Mouse (Mus musculus): ENCODE results near the gene Kif19a. TPM values are rescaled to one million over a fixed set of nuclear protein-coding genes. Genes with fewer than 3 reads are reported as not detected.

The Kif19a gene
- 0.25 TPM for polyA plus RNA-seq (2017; shearing (Covaris generic))

DNA sequence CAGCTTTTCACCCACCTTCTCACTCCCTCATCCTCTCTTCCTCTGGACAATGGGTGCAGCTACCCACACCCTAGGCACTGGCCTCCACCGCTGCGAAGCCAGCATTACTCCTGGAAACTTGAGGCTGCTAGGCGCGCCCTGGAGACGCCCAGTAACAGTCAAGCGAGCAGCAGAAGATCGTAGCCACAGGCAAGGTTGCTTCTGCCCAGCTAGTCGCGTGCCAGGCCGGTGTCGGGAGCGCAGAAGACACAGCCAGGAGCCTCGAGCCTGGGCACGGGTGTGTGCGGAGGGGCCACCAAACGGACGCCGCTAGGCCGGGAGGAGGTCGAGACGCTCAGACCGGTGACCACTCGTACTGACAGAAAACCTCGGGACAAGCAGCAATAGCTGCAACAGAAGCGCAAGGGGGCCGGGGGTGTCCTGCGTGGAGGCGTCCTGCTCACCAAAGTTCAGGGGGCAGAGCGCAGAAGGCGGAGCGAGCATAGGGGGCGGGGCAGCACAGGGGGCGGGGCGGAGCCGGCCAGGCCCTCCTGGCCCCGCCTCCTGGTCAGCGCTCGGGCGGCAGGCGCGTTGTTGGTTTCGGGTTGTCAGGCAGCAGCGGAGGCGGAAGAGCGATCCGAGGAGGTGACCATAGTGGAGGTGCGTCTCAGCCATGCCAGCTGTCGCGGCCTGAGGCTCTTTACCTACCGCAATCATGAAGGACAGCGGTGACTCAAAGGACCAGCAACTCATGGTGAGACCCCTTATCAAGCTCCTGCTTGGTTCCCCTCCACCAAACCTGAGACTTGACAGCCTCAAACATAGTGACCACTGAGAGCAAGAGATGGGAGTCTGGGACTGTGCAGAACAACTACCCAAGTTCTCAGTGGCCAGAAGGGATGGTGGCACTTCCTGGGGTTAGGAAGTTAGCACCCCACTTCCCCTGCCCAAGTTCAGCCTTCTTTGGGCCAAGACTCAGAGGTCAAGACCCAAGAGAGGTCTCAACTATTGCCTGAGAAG lies at the start of gene Kif19a:
Gene Kif19a, plus strand, starts transcription at position 569 of the 999 bp plus-strand sequence.

DNA sequence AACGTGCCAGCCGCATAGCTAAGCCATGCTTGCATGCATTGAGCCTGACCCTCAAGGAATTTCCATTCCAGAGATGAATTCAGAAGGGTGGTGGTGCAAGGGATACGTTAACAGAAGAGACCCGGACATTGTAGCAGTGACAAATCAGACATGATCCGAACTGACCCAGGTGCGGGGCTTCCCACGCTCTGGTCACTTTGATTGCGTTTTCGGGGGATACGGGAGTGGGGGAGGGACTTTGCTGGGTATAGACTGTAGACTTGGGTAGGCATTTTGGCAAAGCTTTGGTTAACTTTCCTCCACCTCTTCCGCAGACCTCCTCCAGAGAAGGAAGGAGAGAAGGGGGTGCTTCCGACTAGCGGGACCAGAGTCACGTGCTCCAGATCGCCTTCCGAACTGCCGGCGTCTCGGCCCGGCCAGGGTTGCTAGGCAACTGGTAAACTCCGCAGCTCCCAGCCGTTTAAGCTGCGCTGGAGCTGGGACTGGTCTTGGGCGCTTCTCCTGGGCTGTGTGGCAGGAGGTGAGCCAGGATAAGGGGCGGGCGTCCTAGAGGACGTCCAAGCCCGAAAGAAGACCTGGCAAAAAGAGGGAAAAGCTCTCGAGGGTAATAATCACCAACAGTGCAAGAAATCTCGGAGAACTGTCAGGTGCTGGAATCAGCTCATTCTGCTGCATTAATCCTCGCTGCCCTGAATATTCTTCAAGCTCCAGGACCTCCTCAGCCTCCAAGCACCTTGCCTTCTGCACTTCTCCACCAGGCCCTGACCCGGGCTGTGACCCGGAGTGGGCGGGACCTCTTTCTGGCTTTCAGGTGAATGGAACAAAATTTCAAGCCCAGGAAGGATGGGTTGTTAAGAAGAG lies 38.0 kb upstream of the Kif19a start, which contains the start of gene Dnaic2:
Gene Dnaic2, plus strand, starts transcription at position 444 of the 861 bp plus-strand sequence.

DNA sequence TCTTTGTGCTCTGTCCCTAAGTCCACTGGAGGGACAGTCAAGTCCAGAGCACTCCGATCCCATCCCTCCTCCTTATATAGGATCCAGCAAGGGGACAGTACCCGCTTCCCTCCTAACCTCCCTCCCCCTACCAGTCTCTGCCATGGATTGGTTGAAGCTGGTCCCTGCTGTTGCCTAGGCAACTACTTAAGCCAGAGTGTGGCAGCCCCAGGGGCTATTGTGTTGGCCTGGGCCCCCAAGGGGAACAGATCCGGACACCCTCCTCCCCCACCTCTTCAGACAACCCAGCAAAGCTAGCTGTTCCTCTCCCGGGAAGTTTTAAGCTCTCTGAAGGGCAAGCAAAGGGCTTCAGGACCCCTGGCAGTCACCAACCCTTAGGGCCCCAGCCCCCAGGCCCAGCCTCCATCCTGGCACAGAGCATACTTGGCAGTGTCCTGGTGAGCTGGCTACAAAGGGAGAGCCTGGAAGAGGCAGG lies 30.7 kb downstream of the Kif19a start, which contains the start of gene Btbd17:
Gene Btbd17, minus strand, starts transcription at position 98 of the 475 bp plus-strand sequence.

DNA sequence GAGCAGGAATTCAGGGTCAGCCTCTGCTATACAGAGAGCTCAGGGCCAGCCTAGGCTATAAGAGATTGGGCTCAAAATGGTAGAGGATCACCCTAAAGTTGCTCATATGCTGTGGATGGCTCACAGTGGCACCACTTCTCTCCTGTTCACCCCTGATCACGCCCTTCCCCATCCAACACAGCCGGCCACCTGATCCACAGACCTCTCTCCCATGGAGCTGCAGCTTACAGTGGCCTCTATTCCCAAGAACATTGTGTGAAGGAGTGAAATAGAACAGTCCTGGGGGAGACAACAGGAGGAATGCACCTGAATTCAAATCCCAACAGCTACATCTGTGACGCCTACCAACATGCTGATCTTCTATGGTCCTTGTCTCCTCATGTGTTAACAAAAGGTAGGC lies 33.4 kb downstream of the Kif19a start, which contains the start of gene Gpr142:
Gene Gpr142, plus strand, starts transcription at position 301 of the 400 bp plus-strand sequence.

Other genes with a start within 250 kb of the Kif19a start
- 722 TPM for gene Rpl38, start 96.9 kb upstream of the Kif19a start, polyA plus RNA-seq (2017; shearing (Covaris generic))
- 2.2 TPM for gene Ttyh2, start 90.0 kb upstream of the Kif19a start, polyA plus RNA-seq (2017; shearing (Covaris generic))
- not detected for gene Dnaic2, start 38.0 kb upstream of the Kif19a start, polyA plus RNA-seq (2017; shearing (Covaris generic))
- gene Btbd17, start 30.6 kb downstream of the Kif19a start, polyA plus RNA-seq (2017; shearing (Covaris generic)), result not detected
- gene Gpr142, start 33.5 kb downstream of the Kif19a start, polyA plus RNA-seq (2017; shearing (Covaris generic)), result not detected
- 0.21 TPM for gene Gprc5c, start 85.8 kb downstream of the Kif19a start, polyA plus RNA-seq (2017; shearing (Covaris generic))
- 0.41 TPM for gene Cd300a, start 124.7 kb downstream of the Kif19a start, polyA plus RNA-seq (2017; shearing (Covaris generic))
- gene Cd300lb, start 169.0 kb downstream of the Kif19a start, polyA plus RNA-seq (2017; shearing (Covaris generic)), result not detected
- gene Cd300c, start 203.8 kb downstream of the Kif19a start, polyA plus RNA-seq (2017; shearing (Covaris generic)), result not detected
- gene Cd300ld, start 224.5 kb downstream of the Kif19a start, polyA plus RNA-seq (2017; shearing (Covaris generic)), result not detected
- gene Cd300c2, start 236.5 kb downstream of the Kif19a start, polyA plus RNA-seq (2017; shearing (Covaris generic)), result 0.30 TPM